Mouse (Mus musculus) splenic B cell, adult 2 months (primary cell): ENCODE results near the gene Dpy19l1.

Source experiments
- DNase-seq: peaks from one replicate; pipeline ENCODE4 v3.0.0-alpha.2; 2011; ENCODE audit warnings: low read depth, low spot score
- H3K27me3 ChIP-seq: 2 replicates; pipeline ENCODE4 v1.6.1; 2012; ENCODE audit warnings: mild to moderate bottlenecking, low read length, moderate library complexity, mixed read lengths; ENCODE audit not compliant: control insufficient read depth, poor library complexity, insufficient read depth, severe bottlenecking
- H3K36me3 ChIP-seq: 2 replicates; pipeline ENCODE4 v1.6.1; 2012; ENCODE audit warnings: mild to moderate bottlenecking, low read length, moderate library complexity, mixed read lengths; ENCODE audit not compliant: control insufficient read depth, poor library complexity, insufficient read depth, severe bottlenecking

The Dpy19l1 gene

GRCm38 (mm10) chr9:24429721-24430120, 73.2 kb downstream of the Dpy19l1 start:
- no peak for DNase-seq
- Histone ChIP-seq H3K36me3 (no peaks in the 10 kb centered on the region; the same call in 1 of the 2 replicates), H3K27me3 (no peaks in the 10 kb centered on the region)

- Histone ChIP-seq H3K27me3 (no peaks in the 10 kb centered on the region), H3K36me3 (0 out of 2 replicates have a peak, but pooled peaks cover 2% of the 10 kb centered on the region)
- no peak for DNase-seq
Observed at GRCm38 (mm10) chr9:24425679-24426078, 77.3 kb downstream of the Dpy19l1 start.

GRCm38 (mm10) chr9:24423241-24423640, 79.7 kb downstream of the Dpy19l1 start:
- Histone ChIP-seq H3K27me3 (no peaks in the 10 kb centered on the region), H3K36me3 (0 out of 2 replicates have a peak, but pooled peaks cover 5% of the 10 kb centered on the region)
- DNase-seq = no peak

GRCm38 (mm10) chr9:24421888-24422287, 81.1 kb downstream of the Dpy19l1 start:
- Histone ChIP-seq H3K36me3 (0 out of 2 replicates have a peak, but pooled peaks cover 5% of the 10 kb centered on the region), H3K27me3 (no peaks in the 10 kb centered on the region)
- no peak for DNase-seq

GRCm38 (mm10) chr9:24421221-24421620, 81.7 kb downstream of the Dpy19l1 start:
- Histone ChIP-seq H3K27me3 (no peaks in the 10 kb centered on the region), H3K36me3 (0 out of 2 replicates have a peak, but pooled peaks cover 5% of the 10 kb centered on the region)
- DNase-seq = no peak

GRCm38 (mm10) chr9:24420144-24420543, 82.8 kb downstream of the Dpy19l1 start:
- no peak for DNase-seq
- H3K36me3 ChIP-seq = 0 out of 2 replicates have a peak, but pooled peaks cover 5% of the 10 kb centered on the region
- H3K27me3 ChIP-seq = no peaks in the 10 kb centered on the region

- Histone ChIP-seq H3K36me3 (0 out of 2 replicates have a peak, but pooled peaks cover 5% of the 10 kb centered on the region), H3K27me3 (no peaks in the 10 kb centered on the region)
- DNase-seq = no peak
Observed at GRCm38 (mm10) chr9:24418281-24418680, 84.7 kb downstream of the Dpy19l1 start.

GRCm38 (mm10) chr9:24411483-24411882, 91.5 kb downstream of the Dpy19l1 start:
- no peaks in the 10 kb centered on the region for H3K36me3 ChIP-seq
- DNase-seq = no peak
- no peaks in the 10 kb centered on the region for H3K27me3 ChIP-seq

GRCm38 (mm10) chr9:24410439-24410838, 92.5 kb downstream of the Dpy19l1 start:
- no peak for DNase-seq
- H3K36me3 ChIP-seq = no peaks in the 10 kb centered on the region
- H3K27me3 ChIP-seq = no peaks in the 10 kb centered on the region

- DNase-seq = no peak
- Histone ChIP-seq H3K27me3 (no peaks in the 10 kb centered on the region), H3K36me3 (no peaks in the 10 kb centered on the region)
Observed at GRCm38 (mm10) chr9:24407992-24408391, 94.9 kb downstream of the Dpy19l1 start.

GRCm38 (mm10) chr9:24394146-24394545, 108.8 kb downstream of the Dpy19l1 start:
- H3K36me3 ChIP-seq = no peaks in the 10 kb centered on the region
- H3K27me3 ChIP-seq = no peaks in the 10 kb centered on the region; the same call in 1 of the 2 replicates
- DNase-seq = no peak

- Histone ChIP-seq H3K27me3 (no peaks in the 10 kb centered on the region; the same call in 1 of the 2 replicates), H3K36me3 (no peaks in the 10 kb centered on the region)
- no peak for DNase-seq
Observed at GRCm38 (mm10) chr9:24390807-24391370, 112.1 kb downstream of the Dpy19l1 start.

- H3K36me3 ChIP-seq = no peaks in the 10 kb centered on the region
- no peaks in the 10 kb centered on the region for H3K27me3 ChIP-seq
- no peak for DNase-seq
Observed at GRCm38 (mm10) chr9:24387230-24387629, 115.7 kb downstream of the Dpy19l1 start.

GRCm38 (mm10) chr9:24379321-24379720, 123.6 kb downstream of the Dpy19l1 start:
- H3K27me3 ChIP-seq = no peaks in the 10 kb centered on the region
- no peaks in the 10 kb centered on the region for H3K36me3 ChIP-seq
- no peak for DNase-seq

GRCm38 (mm10) chr9:24378848-24379247, 124.1 kb downstream of the Dpy19l1 start:
- H3K36me3 ChIP-seq = no peaks in the 10 kb centered on the region
- H3K27me3 ChIP-seq = no peaks in the 10 kb centered on the region
- no peak for DNase-seq
